Mouse (Mus musculus) gastrocnemius, adult 8-10 months (tissue): ENCODE results near the gene Dok4. TPM values are rescaled to one million over a fixed set of nuclear protein-coding genes. Genes with fewer than 3 reads are reported as not detected.

Experiments used
- DNase-seq, 2 experiments: peaks; one replicate each; pipeline ENCODE4 v3.0.0; 2022; ENCODE audit warnings: low spot score in 2 of 2
- total RNA-seq, 4 experiments: library from RNA; stranded (reverse); gene quantifications; 2 replicates each; pipeline ENCODE4 v1.2.4; 2022

The Dok4 gene
- 1 to 10 TPM; 2.5 to 4.7 (median 2.8) TPM for total RNA-seq

GRCm38 (mm10) chr8:94876197-94876730 is at the start of gene Dok4:
TSS of gene Dok4 (minus strand) at chr8:94876330.
- peak; percentile 64 to 73 for DNase-seq

DNA sequence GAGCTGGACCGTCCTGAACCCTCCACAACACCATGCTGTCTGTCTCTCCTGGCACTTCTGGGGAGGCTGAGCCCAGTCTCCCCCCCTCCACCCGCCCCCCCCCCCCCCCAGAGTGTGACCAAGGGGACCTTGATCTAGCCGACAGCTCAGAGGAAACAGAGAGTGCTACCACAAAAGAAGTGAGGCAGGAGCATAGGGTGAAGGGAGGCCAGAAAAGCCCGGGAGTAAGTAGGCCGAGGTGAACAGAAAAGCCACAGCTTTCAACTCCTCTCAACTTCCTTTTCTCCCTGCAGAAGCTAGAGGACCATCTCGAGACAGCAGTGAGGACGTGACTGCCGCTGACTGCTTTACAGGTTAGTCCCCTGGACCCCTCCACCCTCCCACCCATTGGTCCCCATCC is 47.3 kb upstream of the Dok4 start, which contains the start of gene Adgrg5:
Adgrg5 (plus strand) TSS at position 290 of the 400 bp plus-strand sequence.
- DNase-seq: no peak

DNA sequence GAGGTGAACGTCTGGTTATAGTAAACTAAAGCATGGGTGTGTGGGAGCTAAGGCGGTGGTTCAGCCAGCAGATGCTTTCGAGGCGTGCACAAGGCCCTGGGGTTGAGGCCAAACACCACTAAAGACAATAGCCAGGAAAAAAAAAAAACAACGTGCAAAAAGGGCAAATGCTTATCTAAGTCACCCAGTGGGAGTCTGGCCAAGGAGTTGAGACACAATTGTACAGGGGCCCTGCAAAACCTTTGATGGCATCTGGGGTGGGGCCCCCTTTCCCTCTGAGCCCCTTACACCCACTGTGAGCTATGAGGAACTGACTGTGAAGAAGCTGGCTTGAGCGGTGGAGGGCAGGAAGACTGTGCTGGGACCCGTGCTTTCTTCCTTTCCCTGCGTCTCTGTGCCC is 46.5 kb upstream of the Dok4 start:
- no peak for DNase-seq

DNA sequence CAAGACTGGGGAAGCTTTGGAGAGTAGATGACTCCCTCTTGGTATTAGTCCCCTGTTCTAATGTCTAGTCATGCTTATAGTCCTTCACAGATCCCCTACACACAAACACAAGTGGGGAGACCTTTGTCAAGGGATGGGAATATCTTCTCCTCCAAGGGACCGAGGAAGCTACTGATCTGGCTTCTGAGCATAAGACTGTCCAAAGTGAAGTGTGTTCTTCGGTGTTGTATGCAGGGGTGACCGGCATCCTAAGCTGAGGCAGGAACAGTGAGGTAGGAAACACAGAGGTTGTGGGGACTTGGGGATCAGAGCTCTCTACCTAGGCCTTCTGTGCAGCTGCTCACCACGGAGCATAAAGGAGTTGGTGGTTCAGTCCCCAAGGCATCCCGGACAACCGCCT is 46.0 kb upstream of the Dok4 start:
- no peak for DNase-seq

DNA sequence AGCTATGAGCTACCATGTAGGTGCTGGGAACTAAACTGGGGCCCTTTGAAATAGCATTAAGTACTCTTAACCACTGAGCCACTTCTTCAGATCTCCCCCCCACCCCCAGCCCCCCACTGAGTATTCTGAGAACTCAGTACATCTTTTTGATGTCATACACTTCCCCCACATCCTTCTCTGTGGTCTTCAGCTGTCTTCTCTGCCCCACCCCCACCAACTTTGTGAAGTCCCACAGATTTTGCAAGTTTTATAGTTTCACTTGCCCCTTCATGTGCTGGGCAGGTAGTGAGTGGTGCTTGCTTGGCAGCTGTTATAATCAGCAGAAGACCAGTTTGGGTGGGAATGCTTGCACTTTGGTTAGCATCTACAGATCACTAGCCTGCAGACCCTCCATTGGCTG is 43.1 kb upstream of the Dok4 start:
- no peak for DNase-seq

DNA sequence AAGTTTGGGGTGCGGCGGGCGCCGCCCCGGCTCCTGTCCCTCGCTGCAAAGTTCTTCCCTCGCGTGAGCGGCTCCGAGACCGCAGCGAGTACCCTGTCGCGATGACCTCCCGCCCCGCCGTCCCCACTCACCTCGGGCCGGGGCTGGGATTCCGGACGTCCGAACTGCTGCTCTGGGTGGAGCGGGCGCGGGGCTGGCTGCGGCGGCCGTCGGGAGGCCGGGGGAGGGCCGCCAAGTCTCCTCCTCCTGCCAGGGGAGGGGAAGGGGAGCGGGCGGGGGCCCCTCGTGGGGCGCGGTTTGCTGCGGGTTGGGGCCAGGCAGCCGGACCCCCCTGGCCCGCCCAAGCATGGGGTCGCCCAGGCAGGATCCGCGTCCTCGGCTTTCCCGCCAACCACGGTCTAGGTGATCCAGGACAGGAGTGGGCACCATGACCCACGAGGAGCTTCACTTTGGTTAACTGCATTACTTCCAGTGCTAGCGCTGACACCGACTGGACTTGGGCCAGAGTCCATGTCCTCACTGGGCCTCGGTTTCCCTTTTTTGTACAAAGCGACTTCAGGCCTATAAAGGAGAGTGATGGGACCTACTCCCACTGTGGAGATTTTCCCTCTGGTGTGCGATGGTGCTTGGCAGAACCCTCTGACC is 41.8 kb upstream of the Dok4 start, which contains the start of gene Ccdc102a:
Ccdc102a (minus strand) TSS at position 248 of the 645 bp plus-strand sequence.
- DNase-seq: peak in 1 of 2 experiments; percentile 57

DNA sequence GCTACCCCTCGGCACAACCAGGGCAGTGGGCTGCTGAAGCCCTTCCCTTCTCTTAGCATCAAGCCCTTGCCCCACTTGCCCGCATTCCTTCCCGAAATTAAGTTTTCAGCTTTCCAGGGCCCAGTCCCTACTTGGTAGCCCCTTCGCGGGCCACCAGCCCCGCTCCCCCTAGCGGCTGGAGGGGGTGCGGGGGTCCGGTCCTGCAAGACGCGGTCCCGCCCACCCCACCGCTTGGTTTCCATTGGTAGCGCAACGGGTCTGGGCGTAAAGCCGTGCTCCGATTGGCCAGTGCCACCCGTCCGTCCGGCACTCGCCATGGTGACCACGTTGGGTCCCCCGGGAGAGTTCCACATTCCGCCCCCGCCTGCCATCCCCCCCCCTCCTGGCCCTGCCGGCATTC is 41.2 kb upstream of the Dok4 start:
- peak; percentile 91 to 95 for DNase-seq

DNA sequence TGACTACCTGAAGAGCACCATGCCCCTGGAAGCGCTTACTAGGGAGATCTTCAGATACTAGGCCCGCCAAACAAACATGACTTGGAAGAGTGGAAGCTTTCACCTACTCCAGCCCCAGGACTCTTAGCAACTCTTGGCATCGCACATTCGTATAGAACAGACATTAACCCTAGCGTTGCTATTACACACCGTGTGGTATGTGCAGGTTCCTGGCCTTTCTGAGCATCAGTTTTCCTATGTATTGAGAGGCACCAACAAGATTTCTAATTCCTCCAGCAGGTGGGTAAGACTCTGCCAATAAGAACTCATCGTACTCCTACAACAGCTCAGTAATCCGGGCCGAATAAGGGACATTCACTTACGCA is 40.8 kb upstream of the Dok4 start:
- DNase-seq: no peak

- DNase-seq: no peak
Observed at GRCm38 (mm10) chr8:94916311-94916959, 40.3 kb upstream of the Dok4 start.

GRCm38 (mm10) chr8:94914701-94915101 is 38.6 kb upstream of the Dok4 start:
- DNase-seq: peak; percentile 38 to 77

- DNase-seq: no peak
Observed at GRCm38 (mm10) chr8:94914256-94914655, 38.1 kb upstream of the Dok4 start.

GRCm38 (mm10) chr8:94913061-94913660 is 37.0 kb upstream of the Dok4 start:
- DNase-seq: peak in 1 of 2 experiments; percentile 63

GRCm38 (mm10) chr8:94908847-94909246 is 32.7 kb upstream of the Dok4 start:
- DNase-seq: peak; percentile 61 to 75

DNA sequence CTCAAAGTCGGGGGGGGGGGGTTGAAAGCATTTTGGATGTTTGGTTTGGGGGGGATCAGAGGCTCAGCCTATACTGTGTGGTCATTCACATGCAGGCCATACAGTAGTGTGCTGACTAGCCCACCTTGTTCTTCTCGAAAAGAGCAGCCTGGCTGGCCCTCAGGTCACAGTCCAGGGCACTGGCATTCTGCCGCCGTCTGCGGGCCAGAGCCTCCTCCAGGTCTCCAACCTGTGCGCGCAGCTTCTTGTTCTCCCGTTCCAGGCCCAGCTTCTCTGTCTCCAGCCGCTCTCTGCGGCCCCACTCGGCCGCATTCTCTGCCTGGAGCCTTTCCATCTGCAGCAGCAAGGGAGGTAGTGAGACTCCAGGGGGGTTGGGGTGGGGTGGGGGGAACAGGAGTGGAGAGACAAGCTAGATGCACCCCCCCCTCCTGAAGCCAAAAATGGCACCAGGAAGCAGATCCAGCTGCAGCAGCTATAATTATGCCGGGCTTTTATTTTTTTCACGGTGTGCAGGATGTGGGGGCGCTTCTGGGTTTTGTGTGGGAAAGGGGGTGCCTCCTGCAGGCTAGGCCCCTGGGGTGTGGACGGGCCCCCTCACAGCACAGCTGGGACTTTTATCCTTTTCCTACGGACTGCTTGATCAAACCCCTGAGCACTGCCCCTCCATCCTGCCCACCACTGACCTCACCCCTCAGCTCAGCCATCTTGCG is 31.6 kb upstream of the Dok4 start:
- no peak for DNase-seq

DNA sequence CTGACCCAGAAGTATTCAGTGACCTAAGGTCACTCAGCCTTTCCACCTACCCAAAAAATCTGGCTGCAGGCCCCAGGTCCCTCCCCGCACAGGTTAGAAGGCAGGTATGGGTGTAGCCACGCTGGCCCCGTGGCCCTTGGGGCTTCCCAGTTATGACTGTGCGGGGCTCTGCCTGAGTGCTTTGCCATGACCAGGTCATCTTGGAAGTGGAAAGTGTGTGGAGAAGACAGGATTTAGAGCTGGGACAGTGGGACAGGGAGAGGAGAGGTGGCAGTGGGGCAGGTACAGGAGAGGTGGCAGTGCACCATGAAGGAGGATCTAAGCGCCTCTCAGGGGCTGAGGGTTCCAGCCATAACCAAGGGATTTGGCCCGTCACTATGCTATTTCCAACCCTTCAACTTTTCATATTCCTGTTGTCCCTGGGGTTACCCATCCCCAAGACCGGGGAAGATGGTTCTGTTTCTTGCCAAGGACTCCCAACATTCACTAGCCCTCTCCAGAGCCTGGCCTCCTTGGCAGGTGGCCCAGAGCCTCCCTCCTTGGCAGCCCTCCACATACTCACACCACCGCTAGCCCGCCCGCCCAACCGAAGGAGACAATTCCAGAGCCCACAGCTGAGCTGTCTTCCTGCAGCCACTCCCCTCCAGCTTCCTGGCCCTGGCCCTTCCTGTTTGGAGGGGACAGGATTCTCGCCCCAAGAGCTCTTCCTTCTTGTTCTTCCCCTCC is 28.5 kb upstream of the Dok4 start:
- DNase-seq: peak; percentile 73 to 76

- no peak for DNase-seq
Observed at GRCm38 (mm10) chr8:94903709-94904108, 27.6 kb upstream of the Dok4 start.

DNA sequence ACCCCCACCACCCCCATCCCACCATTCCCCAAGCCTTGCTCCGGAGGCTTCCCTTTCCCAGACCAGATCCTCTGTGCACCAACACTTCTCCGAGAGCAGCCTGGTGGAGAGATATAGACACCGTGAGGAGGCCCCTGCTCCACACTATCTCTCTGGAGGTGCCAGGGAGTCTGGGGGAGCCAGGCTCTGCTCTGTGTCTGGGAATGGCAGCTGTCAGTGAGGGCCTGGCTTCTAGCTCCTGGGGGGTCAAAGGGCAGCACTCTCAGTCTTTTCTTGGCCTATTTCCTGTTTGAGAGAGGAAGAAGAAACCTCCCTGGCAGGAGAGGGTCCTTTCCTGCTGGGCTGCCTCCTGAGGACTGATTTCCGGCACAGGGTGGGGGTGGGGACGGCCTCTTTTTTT is 24.9 kb upstream of the Dok4 start:
- no peak for DNase-seq

DNA sequence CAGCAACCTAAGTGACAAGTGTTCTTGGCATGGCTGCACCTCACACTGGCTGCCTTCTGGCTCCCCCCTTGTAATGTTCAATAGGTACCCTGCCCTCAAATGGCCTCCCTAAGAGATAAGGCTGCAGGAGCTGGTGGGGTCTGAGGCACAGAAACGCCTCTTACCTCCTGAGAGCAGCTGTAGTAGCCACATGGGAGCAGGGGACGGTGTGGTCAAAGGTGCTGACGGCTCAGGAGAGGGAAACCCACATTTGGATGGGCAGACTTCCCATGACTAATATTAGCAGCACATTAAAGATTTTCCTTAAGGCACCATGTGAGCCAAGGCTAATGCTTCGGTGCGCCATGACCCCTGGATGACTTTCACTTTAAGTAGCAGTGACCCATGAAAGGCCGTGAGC is 24.5 kb upstream of the Dok4 start:
- no peak for DNase-seq

GRCm38 (mm10) chr8:94899262-94899661 is 23.1 kb upstream of the Dok4 start:
- DNase-seq: no peak

DNA sequence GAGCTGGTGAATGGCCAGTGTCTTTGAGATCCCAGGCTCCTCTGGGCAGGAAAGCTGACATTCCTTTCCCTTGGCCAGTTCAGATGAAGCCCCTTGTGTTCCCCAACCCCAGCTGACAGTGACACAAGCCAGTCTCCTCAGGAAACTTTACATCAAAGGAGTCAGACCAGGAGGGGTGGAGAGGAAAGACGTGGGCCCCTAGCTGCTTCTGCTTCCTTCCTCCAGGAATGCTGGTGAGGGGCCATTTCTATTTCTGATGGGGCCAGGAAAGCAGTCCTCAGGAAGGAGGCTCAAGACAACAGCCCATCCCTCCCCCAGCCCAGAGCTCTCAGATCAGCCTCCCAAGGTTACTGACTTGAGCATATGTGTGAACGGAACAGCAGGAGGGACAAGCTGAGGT is 16.8 kb upstream of the Dok4 start:
- no peak for DNase-seq

GRCm38 (mm10) chr8:94888383-94889036 is 12.4 kb upstream of the Dok4 start:
- DNase-seq: no peak
